Mouse (Mus musculus): ENCODE data around the gene Mrgprb4. TPM values are rescaled to one million over a fixed set of nuclear protein-coding genes. Genes with fewer than 3 reads are reported as not detected.

Mrgprb4 gene
- not detected for polyA plus RNA-seq (2015; fragmentation: Illumina TruSeq; extraction: RNeasy Lipid Tissue Mini Kit (QIAGEN cat#74804); ENCODE audit: insufficient read depth, low read depth, low replicate concordance)

DNA sequence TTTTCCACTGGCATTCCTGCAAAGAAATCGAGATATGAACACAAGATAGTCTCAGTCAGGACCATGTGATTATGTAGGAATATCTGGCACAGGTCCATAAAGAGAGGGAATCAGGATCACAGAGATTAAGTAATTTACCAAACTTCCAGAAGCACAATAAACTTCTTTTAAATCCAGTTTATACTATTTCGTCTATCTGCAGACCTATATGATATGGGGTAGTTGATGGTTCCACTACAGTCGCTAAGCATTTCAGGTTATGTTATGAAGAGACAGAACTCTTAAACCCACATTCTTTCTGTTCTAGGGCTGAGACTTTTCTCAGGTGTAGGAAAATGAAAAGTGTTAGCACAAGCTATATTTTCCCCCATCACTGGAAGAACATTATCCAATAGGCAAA, at the start of gene Mrgprb4:
TSS of gene Mrgprb4 (minus strand) at position 101 of the 400 bp plus-strand sequence.

DNA sequence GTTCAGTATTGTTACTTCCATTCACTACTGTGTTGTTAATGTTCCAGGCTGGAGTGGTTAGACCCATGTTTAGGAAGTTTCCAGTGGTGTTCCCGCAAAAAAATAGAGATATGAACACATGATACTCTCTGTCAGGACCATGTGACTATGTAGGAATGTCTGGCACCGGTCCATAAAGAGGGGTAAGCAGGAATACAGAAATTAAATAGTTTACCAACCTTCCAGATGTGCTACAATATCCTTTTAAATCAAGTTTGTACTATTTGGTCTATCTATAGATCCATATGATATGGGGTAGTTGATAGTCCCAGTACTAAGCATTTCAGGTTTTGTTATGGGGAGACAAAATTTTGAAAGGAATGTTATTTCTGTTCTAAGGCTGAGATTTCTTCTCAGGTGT, 30.2 kb downstream of the Mrgprb4 start, which contains the start of gene Mrgprb5:
TSS of gene Mrgprb5 (minus strand) at position 101 of the 400 bp plus-strand sequence.

Other genes with a start within 250 kb of the Mrgprb4 start
- not detected for gene Mrgpra4, start 217.2 kb downstream of the Mrgprb4 start, polyA plus RNA-seq (2015; fragmentation: Illumina TruSeq; extraction: RNeasy Lipid Tissue Mini Kit (QIAGEN cat#74804); ENCODE audit: insufficient read depth, low read depth, low replicate concordance)
- gene Mrgprx1, start 171.7 kb downstream of the Mrgprb4 start, polyA plus RNA-seq (2015; fragmentation: Illumina TruSeq; extraction: RNeasy Lipid Tissue Mini Kit (QIAGEN cat#74804); ENCODE audit: insufficient read depth, low read depth, low replicate concordance): not detected
- not detected for gene Mrgprb5, start 30.3 kb downstream of the Mrgprb4 start, polyA plus RNA-seq (2015; fragmentation: Illumina TruSeq; extraction: RNeasy Lipid Tissue Mini Kit (QIAGEN cat#74804); ENCODE audit: insufficient read depth, low read depth, low replicate concordance)
- not detected for gene Mrgprb8, start 189.2 kb upstream of the Mrgprb4 start, polyA plus RNA-seq (2015; fragmentation: Illumina TruSeq; extraction: RNeasy Lipid Tissue Mini Kit (QIAGEN cat#74804); ENCODE audit: insufficient read depth, low read depth, low replicate concordance)

Measured in pancreas, adult 10 weeks (tissue).